Mouse (Mus musculus) retina, postnatal 1 day (tissue): ENCODE measurements around the gene Ccdc85b.

Experiments
- DNase-seq: peaks from one replicate; pipeline ENCODE4 v3.0.0-alpha.2; 2012

Gene Ccdc85b

DNA sequence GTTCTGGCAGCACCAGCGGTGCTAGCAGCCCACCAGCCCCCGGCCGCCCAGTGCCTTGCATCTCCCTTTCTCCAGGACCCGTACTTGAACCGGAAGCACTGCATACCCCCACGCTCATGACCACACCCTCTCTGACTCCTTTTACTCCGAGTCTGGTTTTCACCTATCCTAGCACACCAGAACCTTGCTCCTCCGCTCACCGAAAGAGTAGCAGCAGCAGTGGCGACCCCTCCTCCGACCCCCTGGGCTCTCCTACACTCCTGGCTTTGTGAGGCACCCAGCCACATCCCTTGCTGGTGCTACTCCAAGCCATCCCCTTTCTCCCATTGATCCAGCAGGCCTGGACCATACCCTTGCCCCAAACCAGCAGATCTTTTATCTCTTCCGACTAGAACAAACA is 2.7 kb downstream of the Ccdc85b start:
- DNase-seq: no peak

- no peak for DNase-seq
These were observed 5.9 kb downstream of the Ccdc85b start for GRCm38 (mm10) chr19:5451766-5452165.

DNA sequence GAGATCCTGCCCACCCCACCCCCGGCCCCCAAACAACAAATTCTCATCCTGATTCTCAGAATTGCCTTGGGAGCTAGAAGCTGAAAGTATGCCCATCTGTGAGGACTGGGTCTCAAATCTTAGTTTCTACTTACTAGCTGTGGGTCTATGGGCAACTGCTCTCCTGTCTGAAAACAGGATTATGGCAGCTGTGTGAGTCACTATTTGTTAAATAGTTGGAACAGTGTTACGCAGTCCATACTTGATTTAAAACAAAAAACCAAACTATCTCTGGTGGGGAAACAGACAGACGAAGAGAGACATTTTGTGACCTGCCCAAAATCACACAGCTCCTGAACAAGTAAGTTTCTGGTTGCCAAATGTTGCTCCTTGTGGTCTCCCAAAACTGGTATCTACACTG is 8.0 kb downstream of the Ccdc85b start:
- DNase-seq: no peak

GRCm38 (mm10) chr19:5448354-5449150 is 9.1 kb downstream of the Ccdc85b start:
- peak; percentile 27 for DNase-seq

DNA sequence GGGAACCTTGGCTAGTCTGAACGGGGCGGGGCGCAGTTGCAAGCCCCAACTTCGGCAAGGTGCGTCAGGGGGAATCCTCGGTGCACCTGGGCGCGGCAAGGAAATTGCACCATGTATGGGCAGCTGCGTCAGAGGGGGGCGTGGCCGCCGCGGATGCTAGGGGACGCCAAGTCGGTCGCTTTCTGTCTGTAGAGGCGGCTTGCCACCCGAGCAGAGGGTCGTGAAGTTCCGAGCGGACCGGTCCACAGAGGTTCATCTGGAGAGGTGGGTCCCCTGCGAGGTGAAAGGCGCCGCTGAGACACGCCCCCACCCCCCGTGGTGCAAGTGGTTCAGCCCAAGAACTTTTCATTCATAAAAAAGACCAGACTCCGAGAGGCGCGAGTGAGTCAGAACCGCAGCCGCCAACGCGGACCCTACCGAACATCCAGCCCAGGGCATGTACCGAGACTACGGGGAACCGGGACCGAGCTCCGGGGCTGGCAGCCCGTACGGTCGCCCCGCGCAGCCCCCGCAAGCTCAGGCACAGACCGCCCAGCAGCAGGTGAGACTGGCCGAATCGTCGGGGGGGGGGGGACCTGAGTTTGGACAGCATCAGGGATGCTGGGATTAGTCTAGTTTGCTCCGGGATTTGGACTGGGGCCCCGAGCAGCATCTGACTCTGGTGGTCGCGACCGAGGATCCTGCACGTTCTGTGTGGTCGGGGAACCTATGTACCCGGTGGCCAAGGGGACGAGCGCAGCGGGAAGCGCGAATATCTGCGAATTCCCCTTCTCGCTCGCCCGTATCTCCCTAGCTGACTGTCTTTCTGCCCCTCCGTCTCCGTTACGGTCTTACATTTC is 10.0 kb downstream of the Ccdc85b start, which contains the start of gene Fosl1:
Fosl1 (plus strand) TSS at position 33 of the 839 bp plus-strand sequence.
- DNase-seq: peak; percentile 70

DNA sequence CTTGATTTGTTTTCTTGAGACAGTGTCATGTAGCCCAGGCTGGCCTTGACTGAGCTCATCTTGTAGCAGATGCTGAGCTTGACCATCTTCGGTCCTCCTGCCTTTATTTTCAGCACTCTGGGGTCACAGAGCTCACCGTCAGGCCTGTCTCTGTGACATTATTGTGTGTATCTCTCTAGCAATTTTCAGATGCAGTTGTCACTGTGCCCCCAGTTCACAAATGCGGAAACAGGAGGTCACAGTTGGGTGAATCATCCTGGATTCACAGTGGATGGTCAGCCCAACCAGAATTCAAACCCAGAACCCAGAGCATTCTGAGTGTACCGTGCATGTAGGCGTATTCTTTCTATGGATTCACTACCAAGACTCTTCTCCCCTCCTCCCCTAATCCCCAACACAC is 11.9 kb downstream of the Ccdc85b start:
- DNase-seq: no peak

- DNase-seq: no peak
These were observed 12.7 kb downstream of the Ccdc85b start for GRCm38 (mm10) chr19:5444954-5445353.

DNA sequence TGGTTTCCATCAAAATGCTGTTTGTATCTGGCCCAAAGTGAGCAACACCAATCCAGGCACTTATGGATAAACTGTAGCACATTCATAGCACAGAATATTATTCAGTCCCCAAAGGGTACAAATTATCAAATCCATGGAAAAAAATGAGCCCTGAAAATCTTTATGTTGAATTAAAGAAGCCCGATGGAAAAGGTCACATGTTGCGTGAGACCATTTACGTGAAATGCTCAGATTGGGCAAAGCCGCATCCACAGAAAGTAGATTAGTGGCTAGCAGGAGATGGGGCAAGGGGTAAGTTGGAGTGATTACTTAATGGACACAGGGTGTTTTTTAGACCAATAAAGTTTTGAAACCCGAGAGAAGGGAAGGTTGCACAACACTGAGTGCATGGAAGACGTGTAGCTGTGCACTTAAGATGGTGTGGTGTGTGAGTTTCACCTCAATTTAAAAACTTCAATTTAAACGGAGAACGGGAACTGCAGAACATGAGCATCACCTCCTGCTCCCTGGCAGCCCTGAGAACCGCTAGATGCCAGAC is 13.3 kb downstream of the Ccdc85b start:
- no peak for DNase-seq

DNA sequence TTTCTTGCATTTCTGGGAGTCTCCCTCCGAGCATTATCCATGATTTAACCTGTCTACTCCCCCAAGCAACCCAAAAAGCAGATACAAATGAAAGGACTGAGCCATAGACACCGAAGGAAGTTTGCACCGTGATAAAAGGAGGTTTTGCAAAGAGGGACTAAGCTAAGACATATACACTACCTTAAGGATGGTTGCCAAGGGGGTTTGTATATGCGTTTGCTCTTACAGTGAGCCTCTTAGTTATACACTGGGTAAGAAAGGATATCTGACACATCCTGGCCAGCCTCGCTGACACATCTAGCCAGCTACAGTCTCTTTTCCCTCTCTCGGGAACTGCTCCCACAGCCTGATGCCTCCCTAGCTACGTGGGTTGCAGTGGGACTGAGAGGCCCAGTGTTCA is 23.7 kb downstream of the Ccdc85b start:
- DNase-seq: no peak

GRCm38 (mm10) chr19:5432992-5433852 is 24.5 kb downstream of the Ccdc85b start:
- DNase-seq: peak; percentile 63

DNA sequence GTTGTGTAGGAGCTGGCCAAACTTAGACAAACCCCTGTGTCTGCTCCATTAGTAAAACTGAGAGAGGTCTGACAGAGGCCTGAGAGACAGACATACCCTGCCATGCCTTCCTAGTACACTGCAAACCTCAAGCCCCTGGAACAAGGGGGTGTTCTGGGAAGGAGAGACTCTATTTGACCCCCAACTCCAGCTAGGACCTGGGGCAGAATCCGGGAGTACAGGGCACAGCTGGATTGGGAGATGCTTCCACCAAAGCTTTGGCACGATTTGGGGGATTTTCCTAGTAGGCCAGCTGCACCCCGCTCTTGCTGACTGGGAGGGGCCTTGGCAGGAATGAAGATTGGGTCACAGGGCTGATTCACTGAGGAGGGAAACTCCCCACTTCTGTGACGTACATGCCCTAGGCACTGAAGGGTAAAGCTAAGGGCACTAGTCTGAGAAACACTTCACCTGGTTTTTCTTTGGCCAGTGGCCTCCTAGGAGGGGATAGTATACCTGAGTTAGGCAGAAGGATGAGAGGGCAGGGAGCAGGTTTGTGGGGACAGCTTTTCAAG is 25.7 kb downstream of the Ccdc85b start:
- no peak for DNase-seq

DNA sequence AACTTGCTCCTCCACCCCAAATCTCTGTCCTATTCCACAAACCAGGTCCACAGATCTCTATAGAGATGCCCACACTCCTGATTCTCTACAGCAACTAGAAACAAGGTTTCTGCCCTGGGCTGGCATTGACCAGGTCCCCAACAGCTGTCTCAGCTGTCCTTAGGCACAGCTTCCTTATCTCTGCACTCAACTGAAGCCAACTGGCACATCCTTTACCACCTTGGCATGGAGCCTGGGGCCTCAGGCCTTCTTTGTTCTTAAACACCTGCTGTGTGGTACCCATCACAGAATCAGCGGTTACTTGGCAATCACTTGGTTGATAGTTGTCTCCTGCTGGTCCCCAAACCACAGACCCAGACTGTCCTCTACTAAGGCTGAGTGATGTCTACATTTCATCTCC is 27.3 kb downstream of the Ccdc85b start:
- DNase-seq: no peak

DNA sequence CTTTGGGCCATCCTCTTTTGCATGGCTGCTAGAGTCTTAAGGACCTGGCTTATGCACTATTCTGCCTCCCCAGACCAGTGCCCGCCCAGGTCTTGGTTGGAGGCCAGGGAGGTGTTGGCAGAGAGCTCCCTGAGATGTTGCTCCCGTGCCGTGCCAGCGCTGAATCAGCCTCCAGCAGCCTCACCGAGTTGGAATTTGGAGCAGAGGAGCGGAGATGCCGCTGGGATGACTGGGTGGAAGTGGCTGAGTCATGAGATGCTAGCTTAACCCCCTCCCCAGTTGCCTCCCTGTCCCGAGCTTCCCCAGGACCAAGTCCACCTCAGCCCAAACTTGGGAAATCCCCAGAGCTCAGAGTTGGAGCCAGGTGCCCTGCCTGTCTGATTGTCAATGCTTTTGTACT is 27.9 kb downstream of the Ccdc85b start:
- DNase-seq: no peak

DNA sequence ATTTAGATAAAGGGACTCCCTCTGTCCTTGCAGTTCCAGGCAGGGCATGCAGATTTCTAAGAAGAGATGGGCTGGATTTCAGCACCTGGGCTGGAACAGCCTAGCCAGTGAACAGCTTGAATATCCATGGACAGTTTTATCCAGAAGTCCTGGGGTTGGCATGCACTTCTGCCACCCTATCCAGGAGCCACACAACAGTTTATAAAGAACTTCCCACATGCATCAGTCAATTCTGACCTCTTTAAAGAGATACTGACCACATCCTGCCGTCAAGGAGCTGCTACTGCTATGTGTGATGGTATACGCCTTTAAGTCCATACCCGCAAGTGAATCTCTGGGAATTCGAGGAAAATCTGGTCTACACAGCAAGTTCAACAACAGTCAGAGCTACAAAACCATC is 28.5 kb downstream of the Ccdc85b start:
- DNase-seq: no peak

GRCm38 (mm10) chr19:5428083-5428482 is 29.6 kb downstream of the Ccdc85b start:
- DNase-seq: peak; percentile 72

DNA sequence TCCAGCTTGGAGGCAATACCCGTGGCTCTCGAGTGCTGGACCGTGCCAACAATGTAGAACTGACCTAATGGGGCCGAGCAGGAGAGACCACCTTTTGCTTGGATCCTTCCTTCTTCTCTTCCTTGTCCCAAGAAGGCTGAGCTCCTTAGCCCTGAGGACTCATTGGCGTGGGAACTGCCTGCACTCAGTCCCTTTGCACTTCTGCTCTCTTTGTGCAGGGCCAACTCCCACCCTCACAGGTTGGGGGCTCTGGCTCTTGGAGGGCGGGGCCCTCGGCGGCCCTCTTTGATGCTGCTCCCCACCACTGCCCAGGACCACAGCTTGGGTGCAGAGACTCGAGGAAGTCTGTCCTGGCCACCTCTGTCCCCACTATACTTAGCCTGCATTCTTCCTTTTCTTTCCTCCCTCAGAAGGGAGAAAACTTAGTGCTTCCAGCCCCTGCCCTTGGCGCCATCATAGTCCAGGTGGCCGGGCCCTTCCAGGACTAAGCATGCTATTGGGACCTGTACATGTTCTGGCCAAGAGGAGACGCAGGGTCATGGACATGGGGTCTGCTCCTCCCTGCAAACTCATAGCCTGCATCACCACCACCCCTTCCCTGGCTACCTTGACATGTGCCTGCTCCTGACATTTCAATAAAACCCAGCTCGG is 30.9 kb downstream of the Ccdc85b start:
- DNase-seq: no peak

DNA sequence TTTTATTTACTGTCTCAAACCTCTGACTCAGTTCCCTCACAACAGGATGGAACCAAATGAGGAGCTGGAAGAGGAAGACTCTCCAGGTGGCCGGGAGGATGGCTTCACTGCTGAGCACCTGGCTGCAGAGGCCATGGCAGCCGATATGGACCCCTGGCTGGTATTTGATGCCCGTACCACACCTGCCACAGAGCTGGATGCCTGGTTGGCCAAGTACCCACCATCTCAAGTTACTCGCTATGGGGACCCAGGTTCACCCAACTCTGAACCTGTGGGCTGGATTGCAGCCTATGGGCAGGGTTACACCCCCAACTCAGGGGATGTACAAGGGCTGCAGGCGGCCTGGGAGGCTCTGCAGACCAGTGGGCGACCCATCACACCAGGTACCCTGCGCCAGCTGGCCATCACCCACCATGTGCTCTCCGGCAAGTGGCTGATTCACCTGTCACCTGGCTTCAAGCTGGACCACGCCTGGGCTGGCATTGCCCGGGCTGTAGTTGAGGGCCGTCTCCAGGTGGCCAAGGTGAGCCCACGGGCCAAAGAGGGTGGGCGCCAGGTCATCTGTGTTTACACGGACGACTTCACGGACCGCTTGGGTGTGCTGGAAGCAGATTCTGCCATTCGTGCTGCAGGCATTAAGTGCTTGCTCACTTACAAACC is 31.7 kb downstream of the Ccdc85b start:
- no peak for DNase-seq

- DNase-seq: peak; percentile 98
These were observed 32.6 kb downstream of the Ccdc85b start, which contains the start of the genes Drap1 and AI837181 for GRCm38 (mm10) chr19:5424782-5425741. Gene Drap1 (minus strand): TSS chr19:5424979. Gene AI837181 (plus strand): TSS chr19:5425144.

GRCm38 (mm10) chr19:5424092-5424781 is 33.5 kb downstream of the Ccdc85b start:
- DNase-seq: peak; percentile 80
